Mouse (Mus musculus): ENCODE measurements around the gene Gm7356.
"Not testable (repeated sequence)": the region's sequence is repeated elsewhere in the genome, so short reads cannot be mapped to it uniquely, and the experiment has no call there.

- not testable (repeated sequence) for TF ChIP-seq GATA1 (IDR thresholded peaks at IDR 0.05; ENCODE audit: borderline replicate concordance, low read length); FLI1 (IDR thresholded peaks at IDR 0.05; ENCODE audit: low read length)
Measured at GRCm38 (mm10) chr17:13962245-13962644, 41.3 kb downstream of the Gm7356 start.

Data from megakaryocyte, embryonic 14.5 days (primary cell).